Mouse (Mus musculus): Measurements from ENCODE around the gene Synpo2. TPM values are rescaled to one million over a fixed set of nuclear protein-coding genes. Genes with fewer than 3 reads are reported as not detected.
A peak's percentile ranks its signal among the peaks of the same experiment; 100 is the strongest.

The Synpo2 gene
- polyA plus RNA-seq, 2 experiments from 2014 or later: 0.05 TPM; not detected in 1

GRCm38 (mm10) chr3:123204658-123205057 lies 31.3 kb downstream of the Synpo2 start:
- ATAC-seq: no peak

- ATAC-seq: no peak
Measured at GRCm38 (mm10) chr3:123201798-123202197, 34.2 kb downstream of the Synpo2 start.

- ATAC-seq: no peak
Measured at GRCm38 (mm10) chr3:123193740-123194139, 42.2 kb downstream of the Synpo2 start.

GRCm38 (mm10) chr3:123191602-123192001 lies 44.3 kb downstream of the Synpo2 start:
- no peak for ATAC-seq

GRCm38 (mm10) chr3:123190329-123190728 lies 45.6 kb downstream of the Synpo2 start:
- ATAC-seq: no peak

GRCm38 (mm10) chr3:123189826-123190225 lies 46.1 kb downstream of the Synpo2 start:
- no peak for ATAC-seq

- ATAC-seq: no peak
Measured at GRCm38 (mm10) chr3:123188616-123189230, 47.2 kb downstream of the Synpo2 start.

GRCm38 (mm10) chr3:123187370-123188124 lies 48.4 kb downstream of the Synpo2 start:
- no peak for ATAC-seq

GRCm38 (mm10) chr3:123185238-123185925 lies 50.6 kb downstream of the Synpo2 start:
- no peak for ATAC-seq

GRCm38 (mm10) chr3:123184281-123184680 lies 51.7 kb downstream of the Synpo2 start:
- no peak for ATAC-seq

- peak; percentile 8 for ATAC-seq
Measured at GRCm38 (mm10) chr3:123179508-123179907, 56.4 kb downstream of the Synpo2 start.

- ATAC-seq: peak; percentile 66
Measured at GRCm38 (mm10) chr3:123179041-123179440, 56.9 kb downstream of the Synpo2 start.

- ATAC-seq: no peak
Measured at GRCm38 (mm10) chr3:123178420-123178819, 57.5 kb downstream of the Synpo2 start.

GRCm38 (mm10) chr3:123176366-123177334 lies 59.3 kb downstream of the Synpo2 start:
- ATAC-seq: no peak

- ATAC-seq: no peak
Measured at GRCm38 (mm10) chr3:123175142-123175541, 60.8 kb downstream of the Synpo2 start.

- ATAC-seq: peak; percentile 86
Measured at GRCm38 (mm10) chr3:123174379-123174697, 61.6 kb downstream of the Synpo2 start.

GRCm38 (mm10) chr3:123173553-123174378 lies 62.2 kb downstream of the Synpo2 start:
- ATAC-seq: no peak

GRCm38 (mm10) chr3:123172151-123172550 lies 63.8 kb downstream of the Synpo2 start:
- ATAC-seq: no peak

GRCm38 (mm10) chr3:123169398-123169797 lies 66.6 kb downstream of the Synpo2 start:
- no peak for ATAC-seq

- ATAC-seq: peak; percentile 74
Measured at GRCm38 (mm10) chr3:123168815-123169214, 67.1 kb downstream of the Synpo2 start.

GRCm38 (mm10) chr3:123166450-123166849 lies 69.5 kb downstream of the Synpo2 start:
- ATAC-seq: no peak

- ATAC-seq: no peak
Measured at GRCm38 (mm10) chr3:123164183-123164582, 71.8 kb downstream of the Synpo2 start.
